Comparison of ENCODE assay signal across 9 mouse cellular contexts in genomic region chr4:70258205-70258604, GRCm38 (mm10).
DNase-seq lines count a peak whose midpoint lies in the region; ATAC-seq and TF ChIP-seq lines count a peak whose summit lies in the region.
"Had no signal": no experiment of that assay in that cellular context is flagged by ENCODE, and none has a peak within 500 bp of the region (broad histone marks: within the 10 kb centered on the region; RNA-seq: fewer than 3 reads in every experiment).

No protein-coding gene starts in this region.

- TF ChIP-seq POLR2A in olfactory bulb, adult 2 months (IDR thresholded peaks at IDR 0.05; ENCODE audit: insufficient read depth, low read depth, low read length), result no peak

- WGBS in hindbrain, embryonic 15.5 days, result 73% methylated on average over 6 of the region's 6 CpGs
- 89% methylated on average over 6 of the region's 6 CpGs for whole genome bisulfite sequencing in hindbrain, embryonic 10.5 days
- WGBS in olfactory bulb, adult 2 months, result 55% methylated on average over 6 of the region's 6 CpGs
- WGBS in kidney, embryonic 15.5 days, result 90% methylated on average over 6 of the region's 6 CpGs

- H3K4me3 ChIP-seq in hindbrain, embryonic 15.5 days, result no peak overlapping the region
- H3K4me3 ChIP-seq in hindbrain, embryonic 10.5 days, result no peak overlapping the region
- no peak overlapping the region; the same call in 1 of the 2 replicates for H3K4me3 ChIP-seq in layer of hippocampus, adult 2 months
- no peak overlapping the region for H3K4me3 ChIP-seq in olfactory bulb, adult 2 months (ENCODE audit: insufficient read depth, low read depth, low read length)
- H3K4me3 ChIP-seq in kidney, embryonic 15.5 days (replicated peaks), result no peak overlapping the region
- H3K4me3 ChIP-seq: liver, embryonic 15.5 days had no signal

- 0 out of 2 replicates have a peak, but pooled peaks cover 12% of the 10 kb centered on the region for H3K36me3 ChIP-seq in hindbrain, embryonic 15.5 days
- H3K36me3 ChIP-seq in hindbrain, embryonic 10.5 days, result peaks cover 78% of the 10 kb centered on the region
- peaks cover 65% of the 10 kb centered on the region for H3K36me3 ChIP-seq in kidney, embryonic 15.5 days

- H3K4me2 ChIP-seq in hindbrain, embryonic 15.5 days, result no peak overlapping the region
- no peak overlapping the region for H3K4me2 ChIP-seq in kidney, embryonic 15.5 days
- H3K4me2 ChIP-seq: liver, embryonic 15.5 days had no signal

- peaks cover 18% of the 10 kb centered on the region for H3K4me1 ChIP-seq in hindbrain, embryonic 15.5 days (replicated peaks)
- peaks cover 9% of the 10 kb centered on the region; the same call in 1 of the 2 replicates for H3K4me1 ChIP-seq in hindbrain, embryonic 10.5 days (replicated peaks)
- H3K4me1 ChIP-seq in olfactory bulb, adult 2 months (ENCODE audit: control insufficient read depth, insufficient read depth, low read length), result peaks cover 24% of the 10 kb centered on the region
- H3K4me1 ChIP-seq in kidney, embryonic 15.5 days, result no peaks in the 10 kb centered on the region

- no peak for TF ChIP-seq CTCF in layer of hippocampus, adult 2 months (conservative IDR thresholded peaks at IDR 0.05)
- no peak for TF ChIP-seq CTCF in olfactory bulb, adult 2 months (IDR thresholded peaks at IDR 0.05; ENCODE audit: insufficient read depth, low read depth, low read length)

- no peak overlapping the region for H3K9ac ChIP-seq in hindbrain, embryonic 15.5 days
- no peak overlapping the region for H3K9ac ChIP-seq in kidney, embryonic 15.5 days
- H3K9ac ChIP-seq: liver, embryonic 15.5 days had no signal

- DNase-seq in hindbrain, embryonic 10.5 days (ENCODE audit: low spot score), result no peak
- peak; percentile 39 for DNase-seq in cerebellum, adult 8-10 months
- peak; percentile 82 to 83 for DNase-seq in layer of hippocampus, adult 2 months (ENCODE audit: low spot score in 2 of 2)
- DNase-seq in urinary bladder, postnatal 4 days (ENCODE audit: low spot score in 2 of 2), result no peak
- no peak for DNase-seq in spleen, postnatal 14 days (ENCODE audit: low spot score in 2 of 2)

- no peak overlapping the region for H3K27ac ChIP-seq in hindbrain, embryonic 15.5 days (replicated peaks)
- H3K27ac ChIP-seq in hindbrain, embryonic 10.5 days, result no peak overlapping the region
- peak overlapping the region; percentile 88 for H3K27ac ChIP-seq in layer of hippocampus, adult 2 months
- H3K27ac ChIP-seq in olfactory bulb, adult 2 months (ENCODE audit: insufficient read depth, low read depth, low read length), result peak overlapping the region; percentile 64
- no peak overlapping the region for H3K27ac ChIP-seq in kidney, embryonic 15.5 days
- H3K27ac ChIP-seq: liver, embryonic 15.5 days had no signal

- H3K9me3 ChIP-seq in hindbrain, embryonic 15.5 days, result no peaks in the 10 kb centered on the region
- no peaks in the 10 kb centered on the region for H3K9me3 ChIP-seq in hindbrain, embryonic 10.5 days
- no peaks in the 10 kb centered on the region for H3K9me3 ChIP-seq in kidney, embryonic 15.5 days (replicated peaks)
- H3K9me3 ChIP-seq: liver, embryonic 15.5 days had no signal

- H3K27me3 ChIP-seq in hindbrain, embryonic 15.5 days, result no peaks in the 10 kb centered on the region
- no peaks in the 10 kb centered on the region for H3K27me3 ChIP-seq in hindbrain, embryonic 10.5 days (ENCODE audit: insufficient read depth, poor library complexity, severe bottlenecking)
- H3K27me3 ChIP-seq in kidney, embryonic 15.5 days, result no peaks in the 10 kb centered on the region
- H3K27me3 ChIP-seq: liver, embryonic 15.5 days had no signal

- peak; percentile 31; the same call in 1 of the 2 replicates for ATAC-seq in hindbrain, embryonic 15.5 days (ENCODE audit: low FRiP score, low read depth)
- ATAC-seq in kidney, embryonic 15.5 days (replicated peaks; ENCODE audit: low FRiP score), result no peak

Comparison
In these comparisons a context has a peak if more than half of its experiments do, and no peak if none do; other contexts are left out.
1. H3K27ac ChIP-seq: peak in layer of hippocampus, adult 2 months (single experiment) and olfactory bulb, adult 2 months (single experiment); none in hindbrain, embryonic 15.5 days (single experiment), hindbrain, embryonic 10.5 days (single experiment) and kidney, embryonic 15.5 days (single experiment).
2. DNase-seq: peak in cerebellum, adult 8-10 months (single experiment) and layer of hippocampus, adult 2 months (2 of 2); none in hindbrain, embryonic 10.5 days (single experiment), urinary bladder, postnatal 4 days (0 of 2) and spleen, postnatal 14 days (0 of 2).